Mouse (Mus musculus) CD4-positive, CD25-positive, alpha-beta regulatory T cell (primary cell): Measurements from ENCODE around the gene Abcg5. TPM values are rescaled to one million over a fixed set of nuclear protein-coding genes. Genes with fewer than 3 reads are reported as not detected.

ENCODE experiments used
- polyA plus RNA-seq: library from polyadenylated mRNA; unstranded; fragments of 100-300 nt; shearing (Covaris generic); gene quantifications from one replicate; pipeline ENCODE4 v1.2.1, GENCODE M21; 2017

Gene Abcg5
- polyA plus RNA-seq = not detected

GRCm38 (mm10) chr17:84682734-84683717, at the start of gene Abcg5:
Gene Abcg5, minus strand, starts transcription at chr17:84683011.

GRCm38 (mm10) chr17:84675951-84676366, 6.9 kb downstream of the Abcg5 start, which contains the start of gene Abcg8:
Gene Abcg8, plus strand, starts transcription at chr17:84676302.

DNA sequence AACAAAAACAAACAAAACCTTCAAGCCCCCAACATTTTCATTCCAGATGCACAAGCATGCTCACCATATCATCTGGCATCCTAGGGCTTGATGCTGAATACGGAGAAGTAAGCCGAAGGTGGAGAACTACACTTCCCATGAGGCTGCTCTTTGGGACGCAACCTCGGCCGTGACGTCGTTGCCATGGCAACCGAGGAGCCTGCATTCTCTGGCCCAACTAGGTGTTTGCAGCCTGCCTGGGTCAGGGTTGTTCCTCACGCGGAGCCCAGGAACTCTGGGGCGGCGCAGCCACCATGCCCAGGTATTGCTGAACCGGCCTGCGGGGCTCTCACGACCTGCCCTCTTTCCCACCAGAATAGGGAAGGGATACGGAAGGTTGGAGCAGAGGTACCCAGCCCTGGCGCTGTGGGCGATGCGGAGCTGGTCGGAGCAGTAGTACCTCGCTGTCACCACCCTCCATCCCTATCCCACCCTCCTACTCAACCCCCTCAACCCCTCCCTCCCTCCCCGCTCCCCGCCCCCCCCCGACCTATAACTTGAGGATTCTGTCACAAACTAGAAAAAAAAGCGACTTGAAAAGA, 56.4 kb downstream of the Abcg5 start, which contains the start of gene Dync2li1:
Gene Dync2li1, plus strand, starts transcription at position 221 of the 581 bp plus-strand sequence.

Other genes starting within 250 kb of the Abcg5 start
- 110 TPM for gene Thada, start 216.8 kb downstream of the Abcg5 start, polyA plus RNA-seq
- 0.05 TPM for gene Plekhh2, start 171.1 kb downstream of the Abcg5 start, polyA plus RNA-seq
- gene Dync2li1, start 56.5 kb downstream of the Abcg5 start, polyA plus RNA-seq = 0.78 TPM
- not detected for gene Abcg8, start 6.7 kb downstream of the Abcg5 start, polyA plus RNA-seq
- gene Lrpprc, start 107.8 kb upstream of the Abcg5 start, polyA plus RNA-seq = 43.4 TPM